Mouse (Mus musculus): ENCODE measurements around the gene Ppp1r21.

DNA sequence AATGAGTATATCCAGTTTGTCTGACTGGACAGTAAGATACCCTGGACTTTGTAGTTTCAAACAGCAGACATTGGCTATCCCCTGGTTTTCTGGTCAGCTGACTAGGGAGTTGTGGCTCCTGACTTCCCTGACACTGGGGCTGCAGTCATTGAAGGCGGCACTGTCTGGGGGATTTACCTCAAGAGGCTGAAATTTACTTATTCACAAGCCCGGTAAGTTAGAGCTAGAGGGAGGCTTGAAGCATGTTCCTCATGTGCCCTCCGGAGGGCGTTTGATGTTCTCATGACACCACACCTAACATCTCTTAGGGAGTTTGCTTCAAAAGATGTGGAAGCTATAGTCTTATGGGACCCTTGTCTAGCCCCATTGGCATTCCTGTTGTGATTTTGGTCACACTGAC, 26.8 kb downstream of the Ppp1r21 start:
- TF ChIP-seq TAL1 (conservative IDR thresholded peaks at IDR 0.05; ENCODE audit: low read depth, low read length) (no peak), CTCF (IDR thresholded peaks at IDR 0.05; ENCODE audit: low read depth, low read length) (no peak)
